Mouse (Mus musculus) c-Kit-negative CD71-positive TER-119-positive erythroid progenitor cells, embryonic 14.5 days (primary cell): ENCODE data around the gene Clcn1.
A peak's percentile ranks its signal among the peaks of the same experiment; 100 is the strongest.

Experiments used
- DNase-seq: peaks from one replicate; pipeline ENCODE4 v3.0.0-alpha.2; 2013; ENCODE audit warnings: low read depth, low spot score

Clcn1 gene

DNA sequence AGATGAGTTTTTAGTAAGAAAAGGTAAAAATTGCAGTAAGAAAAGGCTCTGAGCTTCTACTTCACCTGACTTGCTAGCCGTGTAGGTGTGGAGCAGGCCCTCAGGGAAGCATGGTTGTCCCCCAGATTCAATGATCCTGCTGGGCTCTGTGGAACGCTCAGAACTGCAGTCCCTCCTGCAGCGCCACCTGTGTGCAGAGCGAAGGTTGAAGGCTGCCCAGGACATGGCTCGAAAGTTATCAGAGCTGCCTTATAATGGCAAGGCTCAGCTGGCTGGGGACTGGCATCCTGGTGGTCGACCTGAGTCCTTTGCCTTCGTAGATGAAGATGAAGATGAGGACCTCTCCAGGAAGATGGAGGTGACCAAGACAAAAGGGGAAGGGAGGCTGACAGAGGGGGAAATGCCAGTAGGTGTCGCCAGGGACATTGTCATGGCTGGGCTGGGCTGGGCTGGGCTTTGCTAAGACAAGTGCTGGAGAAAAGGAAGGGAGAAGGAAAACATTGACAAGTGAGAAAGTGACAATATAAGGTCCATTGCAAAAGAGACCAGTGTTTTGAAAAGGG is 23.4 kb downstream of the Clcn1 start:
- no peak for DNase-seq

DNA sequence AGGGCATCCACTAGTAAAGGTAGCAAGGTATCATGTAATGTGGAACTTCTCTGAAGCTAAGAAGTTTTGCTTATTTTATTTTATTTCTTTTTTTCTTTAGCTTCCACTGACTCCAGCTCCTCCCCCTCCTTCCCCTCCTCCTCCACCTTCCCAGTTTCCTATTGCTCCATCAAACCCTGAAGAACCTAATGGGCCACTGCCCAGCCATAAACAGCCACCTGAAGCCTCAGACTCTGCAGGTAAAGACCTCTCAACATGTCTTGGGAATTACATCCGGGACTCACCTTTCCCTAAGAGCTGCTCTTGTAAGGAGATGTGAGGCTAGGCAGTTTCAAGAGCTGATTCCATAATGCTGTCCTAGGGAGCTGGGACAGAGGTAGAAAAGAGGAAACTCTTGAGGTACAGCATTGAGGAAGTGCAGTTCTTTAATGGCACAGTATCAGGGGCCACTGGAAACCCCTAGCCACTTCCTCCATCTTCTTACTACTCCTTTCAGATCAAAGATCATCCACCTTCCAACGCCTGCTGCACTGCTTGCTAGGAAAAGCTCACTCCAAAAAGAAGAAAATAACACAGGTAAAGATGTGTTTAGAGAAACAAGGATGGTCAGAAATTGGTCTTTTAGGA is 24.1 kb downstream of the Clcn1 start:
- no peak for DNase-seq

DNA sequence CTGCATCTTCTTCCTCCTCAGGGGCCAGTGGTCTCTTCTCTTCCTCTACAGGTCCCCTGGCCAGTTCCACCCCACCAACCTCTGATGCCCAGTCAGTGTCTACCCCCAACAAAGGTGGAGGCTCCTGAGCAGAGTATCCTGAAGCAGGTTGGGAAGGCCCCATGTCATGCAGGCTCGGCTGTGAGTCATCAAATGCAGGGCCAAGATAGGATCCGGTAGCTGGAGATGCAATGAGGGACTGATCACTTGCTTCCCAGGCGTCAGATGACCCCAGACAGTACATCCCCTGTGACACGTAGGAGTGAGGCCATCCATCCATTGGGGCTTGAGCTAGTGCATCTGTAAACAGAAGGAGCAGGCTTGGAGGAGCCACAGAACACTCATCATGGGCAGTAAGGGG is 31.8 kb downstream of the Clcn1 start:
- no peak for DNase-seq

DNA sequence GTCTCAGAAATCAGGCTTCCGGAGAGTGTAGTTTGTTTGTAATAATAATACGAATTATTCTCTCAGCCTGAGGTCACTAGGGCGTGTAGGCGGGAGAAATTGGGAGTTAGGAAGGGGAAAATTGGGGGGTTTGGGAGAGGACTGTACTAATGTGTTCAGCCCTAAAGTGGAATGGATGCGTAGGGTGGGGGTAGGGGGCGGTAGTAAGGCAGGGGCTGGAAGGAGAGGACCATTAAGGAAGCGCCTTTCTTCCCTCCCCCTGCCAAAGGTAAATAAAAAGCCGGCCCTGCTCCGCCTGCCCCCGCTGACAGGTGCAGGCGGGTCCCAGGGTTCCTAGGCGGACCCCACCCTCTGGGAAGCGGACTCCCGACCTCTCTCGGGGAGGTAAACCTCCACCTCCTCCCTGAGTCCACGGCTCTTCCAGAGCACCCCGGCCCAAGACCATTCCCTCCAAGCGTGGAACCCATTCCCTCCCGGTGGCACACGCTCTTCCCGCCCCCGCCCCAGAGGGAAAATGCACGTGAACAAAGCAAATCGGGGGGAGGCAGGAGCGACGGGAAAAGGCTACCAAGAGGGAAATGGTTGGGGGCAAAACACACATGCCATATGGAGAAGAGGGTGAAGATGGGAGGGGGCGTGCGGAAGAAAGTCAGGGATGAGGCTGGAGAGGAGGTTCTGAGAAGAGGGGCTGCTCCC is 37.0 kb downstream of the Clcn1 start:
- no peak for DNase-seq

- no peak for DNase-seq
Measured at GRCm38 (mm10) chr6:42324067-42324481, 37.6 kb downstream of the Clcn1 start.

DNA sequence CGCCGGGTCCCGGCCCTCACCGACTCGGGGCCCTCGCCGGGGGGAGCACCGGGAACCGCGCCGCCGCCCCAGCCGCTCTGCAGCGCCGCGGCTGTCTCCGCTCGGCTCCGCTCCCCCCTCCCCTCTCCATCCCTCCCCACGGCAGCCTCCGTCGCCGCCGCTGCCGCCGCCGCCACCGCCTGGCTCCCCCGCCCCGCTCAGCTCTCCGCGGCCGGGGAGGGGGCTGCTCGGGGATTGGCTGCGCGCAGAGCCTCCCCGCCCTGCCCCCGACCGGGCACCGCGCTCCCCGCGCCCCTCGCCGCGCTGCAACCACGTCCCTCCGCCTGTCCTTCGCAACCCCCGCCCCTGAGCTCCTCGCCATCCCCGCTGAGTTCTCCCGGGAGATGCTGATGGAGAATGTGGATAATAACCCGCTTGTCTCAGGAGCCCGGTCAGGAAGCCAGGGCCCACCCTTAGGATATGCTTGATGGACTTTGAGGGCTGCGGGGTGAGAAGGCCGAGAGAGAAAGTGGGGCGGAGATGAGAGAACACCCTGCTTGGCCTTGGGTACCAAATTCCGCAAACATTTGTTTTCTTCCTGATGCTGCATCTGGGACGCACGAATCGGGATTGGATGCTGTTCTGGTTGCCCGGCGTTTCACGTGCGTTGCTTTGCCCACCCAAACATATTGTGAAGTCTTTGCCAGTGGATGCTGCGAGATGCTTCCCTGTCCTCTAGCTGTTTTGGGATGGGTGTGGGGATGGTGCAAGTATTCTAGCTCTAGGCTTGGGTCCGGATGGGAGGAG is 38.2 kb downstream of the Clcn1 start, which contains the start of gene Fam131b:
Gene Fam131b, minus strand, starts transcription at position 162 of the 786 bp plus-strand sequence.
- no peak for DNase-seq

DNA sequence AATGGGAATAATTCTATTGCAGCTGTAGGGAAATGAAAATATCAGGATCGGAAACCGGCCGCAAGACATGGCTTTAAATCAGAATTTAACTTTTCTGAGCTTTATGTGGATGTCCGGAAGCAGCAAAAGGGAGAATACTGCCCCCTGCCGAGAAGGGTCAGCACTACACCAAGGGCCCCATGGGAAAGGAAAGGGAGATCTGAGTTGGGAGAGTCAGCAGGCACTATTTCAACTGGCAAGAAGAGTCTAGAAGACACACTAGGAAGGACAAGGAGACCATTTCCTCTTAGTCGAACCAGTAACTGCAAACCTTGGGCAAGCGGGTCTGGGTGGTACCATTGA is 38.8 kb downstream of the Clcn1 start:
- DNase-seq, result peak; percentile 5

DNA sequence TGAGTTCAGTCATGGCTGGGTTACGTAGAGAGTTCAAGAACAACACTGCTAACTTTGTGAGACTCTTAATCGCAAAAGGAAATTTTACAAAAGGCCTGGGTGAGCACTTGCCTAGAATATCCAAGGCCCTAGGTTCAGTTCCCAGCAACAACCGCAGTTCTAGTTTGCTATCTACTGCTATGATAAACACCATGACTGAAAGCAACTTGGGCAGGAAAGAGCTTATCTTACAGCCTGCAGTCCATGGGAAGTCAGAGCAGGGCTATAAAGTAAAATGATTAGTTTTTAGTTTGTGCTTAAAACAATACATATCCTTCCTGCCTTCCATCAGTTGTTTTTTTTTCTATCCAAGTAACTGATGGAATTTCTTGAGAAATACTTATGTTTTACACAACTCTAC is 40.0 kb downstream of the Clcn1 start:
- DNase-seq, result no peak

DNA sequence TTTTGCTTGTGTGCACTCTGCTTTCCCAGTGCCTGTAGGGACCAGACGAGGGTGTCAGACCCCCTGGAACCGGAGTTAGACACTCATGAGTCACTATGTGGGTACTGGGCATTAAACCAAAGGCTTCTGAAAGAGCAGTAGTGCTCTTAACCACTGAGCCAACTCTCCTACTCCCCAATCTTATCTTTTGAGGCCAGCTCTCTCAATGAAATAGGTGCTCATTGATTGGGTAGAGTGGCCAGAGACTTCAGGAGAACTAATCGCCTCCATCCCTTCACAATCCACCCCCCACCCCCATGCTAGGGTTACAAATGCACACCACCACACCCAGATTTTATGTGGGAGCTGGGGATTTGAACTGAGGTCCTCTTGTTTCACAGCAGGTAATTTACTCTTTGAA is 42.3 kb downstream of the Clcn1 start:
- DNase-seq, result no peak

DNA sequence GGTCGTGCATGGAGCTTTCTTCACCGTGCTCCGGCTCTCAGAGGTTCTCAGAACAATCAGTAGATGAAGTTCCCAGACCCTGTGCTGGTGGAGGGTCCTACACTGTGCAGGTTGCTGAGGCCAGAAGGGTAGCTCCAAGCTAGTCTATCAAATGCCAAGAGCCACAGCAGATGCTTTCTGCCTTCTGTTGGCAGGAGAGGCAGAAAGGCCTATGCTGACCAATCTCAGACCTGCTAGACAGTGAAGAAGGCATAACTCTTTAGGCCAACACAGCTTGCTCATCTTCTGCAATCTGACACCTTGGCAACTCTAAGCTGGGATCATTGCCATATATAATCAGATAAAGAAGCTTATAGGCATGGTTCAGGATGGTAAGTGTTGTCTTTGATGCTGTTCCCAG is 43.7 kb downstream of the Clcn1 start:
- no peak for DNase-seq

- DNase-seq, result no peak
Measured at GRCm38 (mm10) chr6:42330946-42331345, 44.5 kb downstream of the Clcn1 start.

DNA sequence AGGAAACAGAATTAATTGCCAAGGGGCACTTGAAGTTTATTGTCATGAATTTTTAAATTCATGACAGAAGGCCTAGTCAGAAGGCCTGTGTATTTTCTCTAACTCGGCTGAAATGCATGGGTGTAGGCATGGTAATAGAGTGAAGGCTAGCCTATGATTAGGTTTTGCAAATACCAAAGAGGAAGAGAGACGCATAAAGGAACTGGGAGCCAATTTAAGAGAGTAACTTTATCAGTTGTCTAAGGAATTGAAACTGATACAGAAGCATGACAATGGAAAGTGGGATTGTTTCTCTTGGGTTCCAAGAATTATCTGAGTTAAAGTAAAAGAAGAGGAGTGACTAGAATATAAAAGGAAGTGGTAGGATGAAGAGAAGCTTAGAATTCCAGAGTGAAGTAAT is 52.7 kb downstream of the Clcn1 start:
- no peak for DNase-seq

- DNase-seq, result no peak
Measured at GRCm38 (mm10) chr6:42339981-42340380, 53.5 kb downstream of the Clcn1 start.

DNA sequence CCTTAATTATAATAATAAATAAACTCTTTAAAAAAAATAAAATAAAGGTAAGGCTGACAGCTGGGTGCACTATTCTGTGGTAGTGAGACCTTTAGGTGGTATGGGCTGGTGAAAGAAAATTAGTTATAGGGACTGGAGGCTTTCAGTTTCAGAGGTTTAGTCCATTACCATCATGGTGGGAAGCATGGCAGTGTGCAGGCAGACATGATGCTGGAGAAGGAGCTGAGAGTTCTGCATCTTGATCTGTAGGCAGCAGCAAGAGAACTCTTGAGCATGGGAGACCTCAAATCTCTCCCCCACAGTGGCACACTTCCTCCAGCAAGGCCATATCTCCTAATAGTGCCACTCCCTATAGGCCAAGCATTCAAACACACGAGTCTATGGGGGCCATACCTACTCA is 55.7 kb downstream of the Clcn1 start:
- DNase-seq, result no peak

DNA sequence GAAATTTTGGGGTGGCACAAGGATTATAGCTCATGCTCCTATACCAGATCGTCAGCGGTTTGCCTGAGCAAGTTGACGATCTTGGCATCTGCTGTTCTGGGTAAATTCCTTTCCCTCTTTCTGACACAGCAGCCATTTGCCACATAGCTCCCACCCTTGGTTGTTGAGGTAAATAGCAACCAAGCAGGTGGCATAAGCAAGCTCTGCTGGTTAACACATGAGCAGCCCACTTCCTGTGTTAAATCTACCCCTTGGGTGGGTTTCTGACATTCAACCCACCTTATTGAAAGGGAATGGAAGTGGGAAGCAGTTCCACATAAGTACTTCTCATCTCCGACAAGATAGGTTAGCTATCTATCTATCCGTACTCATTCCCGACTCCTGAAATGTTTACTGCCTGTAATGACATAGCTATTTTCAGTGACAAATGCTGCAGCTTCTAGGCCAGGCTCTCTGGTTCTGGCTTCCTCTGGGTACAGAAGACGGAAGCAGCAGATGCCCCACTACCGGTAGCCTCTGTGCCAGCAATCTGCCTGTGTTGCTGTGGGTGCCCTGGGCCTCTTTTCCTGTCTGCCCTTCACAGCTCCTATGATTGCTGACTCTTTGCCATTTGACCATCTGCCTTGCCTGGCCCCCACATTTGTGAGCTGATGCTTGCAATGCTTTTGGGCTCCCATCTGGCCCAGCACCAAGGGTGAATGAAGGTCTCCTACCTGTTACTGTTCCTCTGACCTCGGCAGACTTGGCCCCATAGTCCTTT is 57.1 kb downstream of the Clcn1 start:
- no peak for DNase-seq

DNA sequence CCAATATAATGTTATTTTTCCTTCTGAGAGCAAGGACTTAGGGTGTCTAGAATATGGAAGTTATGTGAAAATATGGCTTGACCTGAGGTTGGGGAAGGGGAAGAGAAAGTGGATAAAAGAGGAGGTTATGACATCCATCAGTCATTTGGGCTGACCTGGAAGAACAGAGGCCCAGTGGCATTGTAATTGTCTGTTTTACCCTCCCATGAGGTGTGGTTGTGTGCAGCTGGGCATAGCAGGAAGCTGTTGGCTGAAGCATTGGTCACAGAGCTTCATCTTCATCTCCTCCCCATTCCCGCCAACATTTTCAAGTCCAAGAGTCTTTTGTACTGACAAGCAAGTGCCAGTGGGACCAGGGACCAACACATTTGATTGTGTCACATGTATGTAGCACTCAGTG is 57.8 kb downstream of the Clcn1 start:
- no peak for DNase-seq

DNA sequence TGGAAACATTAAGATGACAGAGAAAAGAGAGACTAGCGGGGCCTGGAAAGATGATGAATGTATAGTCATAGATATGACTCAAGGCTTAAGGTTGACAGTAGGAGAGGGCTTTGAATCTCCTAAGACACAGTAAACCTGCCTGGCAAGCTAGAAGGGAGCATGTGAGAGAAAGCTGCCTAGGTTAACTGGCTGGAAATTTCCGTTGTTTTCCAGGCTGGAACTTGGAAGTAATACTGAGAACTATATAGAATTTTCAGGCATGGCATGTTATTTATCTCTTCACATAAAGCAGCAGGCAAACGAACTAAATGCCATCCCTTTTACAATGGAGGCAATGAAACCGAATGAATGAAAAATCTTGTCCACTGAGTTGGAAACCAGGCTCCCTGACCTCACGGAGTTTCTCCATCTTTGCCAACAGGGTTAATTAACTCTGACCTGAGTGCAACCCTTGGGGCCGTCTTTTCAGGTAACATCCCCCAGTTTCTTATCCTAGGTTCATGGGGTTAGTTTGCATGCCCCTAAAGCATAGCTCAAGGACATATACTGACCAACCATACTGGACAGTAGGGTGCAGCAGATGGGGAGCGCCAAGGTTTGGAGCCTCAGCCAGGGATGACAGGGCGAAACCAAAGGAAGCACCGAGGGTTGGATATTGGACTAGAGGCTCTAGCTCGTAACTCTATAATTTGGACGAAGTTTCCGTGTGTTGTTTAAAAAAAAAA is 62.0 kb downstream of the Clcn1 start:
- DNase-seq, result no peak

- no peak for DNase-seq
Measured at GRCm38 (mm10) chr6:42349006-42349425, 62.5 kb downstream of the Clcn1 start.

DNA sequence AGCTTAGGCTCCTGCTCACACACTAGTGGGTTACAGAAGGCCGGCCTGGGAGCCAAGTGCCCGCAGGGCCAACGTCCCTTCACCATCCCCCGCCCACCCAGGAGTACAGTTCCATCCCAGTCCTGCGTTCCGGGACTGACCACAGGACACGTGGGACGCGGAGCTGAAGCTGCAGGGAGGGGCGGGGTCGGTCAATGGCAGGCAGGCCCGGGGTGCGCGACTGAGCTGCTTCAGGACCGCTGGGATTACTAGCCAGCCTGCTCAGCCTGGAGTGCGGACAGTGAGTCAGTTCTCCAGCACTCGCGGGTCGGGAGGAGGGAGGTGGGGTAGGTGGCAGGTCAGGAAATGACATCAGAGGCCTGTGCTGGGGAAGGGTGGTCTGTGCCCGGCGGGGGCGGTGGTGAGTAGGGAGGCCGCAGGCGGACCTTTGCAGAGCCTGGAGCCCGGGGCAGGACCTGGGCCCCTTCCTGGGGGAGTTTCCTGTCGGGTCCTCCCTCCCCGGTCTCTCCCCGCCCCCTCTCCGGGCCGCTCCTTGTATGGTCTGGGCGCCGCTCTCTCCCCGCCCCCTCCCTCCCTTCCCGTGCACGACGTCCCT is 63.0 kb downstream of the Clcn1 start, which contains the start of gene Zyx:
Gene Zyx, plus strand, starts transcription at position 205 of the 595 bp plus-strand sequence.
- no peak for DNase-seq
